Mouse (Mus musculus): Measurements from ENCODE around the gene Krit1. TPM values are rescaled to one million over a fixed set of nuclear protein-coding genes. Genes with fewer than 3 reads are reported as not detected.
A peak's percentile ranks its signal among the peaks of the same experiment; 100 is the strongest.
"Not testable (repeated sequence)": the region's sequence is repeated elsewhere in the genome, so short reads cannot be mapped to it uniquely, and the experiment has no call there.

Gene Krit1
- polyA plus RNA-seq (2015; fragmentation: Nextera tagmentation; extraction: Ambion mirVana): 44.6 and 48.8 TPM in 2 replicates

DNA sequence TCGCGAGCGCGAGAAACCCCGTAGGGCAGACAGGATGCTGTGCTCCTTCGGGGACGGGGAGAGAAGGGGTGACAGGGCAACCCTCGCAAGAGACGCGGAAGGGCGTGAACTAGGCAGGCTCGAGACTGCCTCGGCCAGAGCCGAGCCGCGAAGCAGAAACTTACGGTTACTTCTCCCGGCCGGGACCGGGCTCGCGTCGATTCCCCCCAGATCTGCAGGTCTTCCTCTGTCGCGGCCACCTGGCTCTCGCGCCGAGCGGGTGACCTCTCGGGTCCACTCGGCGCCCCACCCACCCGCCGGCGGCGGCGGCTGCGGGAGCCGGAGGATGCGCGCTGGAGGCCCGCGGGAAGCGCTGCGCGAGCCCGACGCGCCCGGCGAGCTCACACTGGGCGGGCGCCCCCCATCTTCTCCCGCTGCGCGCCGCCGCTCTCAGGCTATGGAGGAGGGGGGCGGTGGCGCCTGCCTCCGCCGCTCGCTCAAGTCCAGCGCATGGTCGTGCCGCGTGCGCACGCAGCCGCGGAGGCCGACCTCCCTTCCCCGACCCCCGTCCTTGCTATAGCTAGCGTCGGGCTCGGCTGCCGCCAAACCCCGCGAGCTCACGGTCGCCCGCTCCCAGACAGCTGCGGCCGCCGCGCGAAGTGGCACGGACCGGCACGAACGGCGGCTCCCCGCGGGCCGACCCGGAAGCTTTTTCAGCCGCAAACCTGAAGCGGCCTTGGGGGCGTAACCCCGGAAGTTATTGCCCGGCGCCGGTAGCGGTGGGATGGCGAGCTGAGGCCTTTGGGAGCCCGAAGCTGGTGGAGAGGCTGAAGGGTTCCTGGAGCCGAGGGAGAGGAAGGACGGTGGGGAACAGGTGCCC is at the start of gene Krit1, which contains the start of gene Ankib1:
Gene Krit1 (plus strand): TSS at position 752 of the 859 bp plus-strand sequence.
Gene Ankib1 (minus strand): TSS at position 493 of the 859 bp plus-strand sequence.
- H3K27me3 ChIP-seq (ENCODE audit: insufficient read depth, low read length): no peaks in the 10 kb centered on the region
- H3K9ac ChIP-seq (replicated peaks; ENCODE audit: low read length): peak within 1 kb of the TSS; percentile 88
- H3K9me3 ChIP-seq (ENCODE audit: low read length): no peaks in the 10 kb centered on the region
- peak within 1 kb of the TSS; percentile 85 for H3K27ac ChIP-seq (ENCODE audit: low read length)
- H3K4me1 ChIP-seq (ENCODE audit: insufficient read depth, low read length): peaks cover 5% of the 10 kb centered on the region; the same call in 1 of the 2 replicates
- ATAC-seq (ENCODE audit: low FRiP score, low TSS enrichment): peak; percentile 96
- no peaks in the 10 kb centered on the region for H3K36me3 ChIP-seq (ENCODE audit: insufficient read depth, low read length)
- under 1% methylated on average over 96 of the region's 109 CpGs for WGBS
- H3K4me2 ChIP-seq (replicated peaks; ENCODE audit: low read depth, low read length): peak within 1 kb of the TSS; percentile 93
- peak within 1 kb of the TSS; percentile 89 for H3K4me3 ChIP-seq (ENCODE audit: low read length)

DNA sequence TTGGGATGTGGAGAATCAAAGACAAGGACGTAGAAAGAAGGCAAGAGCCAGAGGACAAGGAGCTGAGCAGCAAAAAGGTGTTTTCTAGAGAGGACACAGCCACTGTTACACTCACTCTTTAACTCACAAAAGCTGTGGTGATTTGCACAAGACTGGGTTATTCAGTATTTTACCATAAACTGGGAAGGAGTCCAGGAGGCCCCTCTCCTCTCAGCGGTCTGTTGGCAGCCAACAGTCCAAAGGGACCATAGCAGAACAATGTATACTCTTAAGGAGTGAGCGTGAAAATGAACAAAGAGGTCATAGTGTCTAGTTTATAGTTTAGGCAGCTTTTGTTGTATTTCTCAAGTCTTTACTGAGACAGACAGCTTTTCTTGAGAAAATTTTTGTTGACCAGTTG is 31.5 kb upstream of the Krit1 start:
- WGBS: 77% methylated on average over 3 of the region's 3 CpGs
- Histone ChIP-seq H3K4me1 (ENCODE audit: insufficient read depth, low read length) (no peaks in the 10 kb centered on the region), H3K9ac (replicated peaks; ENCODE audit: low read length) (no peak overlapping the region), H3K36me3 (ENCODE audit: insufficient read depth, low read length) (peaks cover 8% of the 10 kb centered on the region; the same call in 1 of the 2 replicates), H3K9me3 (ENCODE audit: low read length) (no peaks in the 10 kb centered on the region), H3K4me2 (replicated peaks; ENCODE audit: low read depth, low read length) (no peak overlapping the region), H3K27me3 (ENCODE audit: insufficient read depth, low read length) (no peaks in the 10 kb centered on the region), H3K27ac (ENCODE audit: low read length) (no peak overlapping the region), H3K4me3 (ENCODE audit: low read length) (no peak overlapping the region)
- ATAC-seq (ENCODE audit: low FRiP score, low TSS enrichment): no peak

DNA sequence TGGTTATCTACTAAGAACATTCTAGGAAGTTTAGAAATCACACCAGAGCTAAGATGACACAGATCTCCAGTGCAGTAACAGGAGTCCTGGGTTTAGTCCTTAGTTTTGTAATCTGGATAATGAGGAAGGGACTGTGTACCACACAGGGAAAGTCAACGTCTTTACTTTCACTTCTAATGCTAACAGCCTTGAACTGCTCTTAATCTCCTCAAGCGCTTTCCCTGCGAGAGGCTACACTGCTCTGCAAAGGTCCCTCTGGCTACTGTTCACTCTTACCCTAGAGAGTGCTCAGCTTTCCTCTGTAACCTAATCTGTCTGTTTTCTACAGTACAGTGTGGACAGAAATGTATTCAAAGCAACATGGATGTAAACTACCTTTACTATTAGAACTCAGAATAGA is 31.0 kb upstream of the Krit1 start:
- H3K9ac ChIP-seq (replicated peaks; ENCODE audit: low read length): no peak overlapping the region
- H3K27ac ChIP-seq (ENCODE audit: low read length): no peak overlapping the region
- peaks cover 8% of the 10 kb centered on the region; the same call in 1 of the 2 replicates for H3K36me3 ChIP-seq (ENCODE audit: insufficient read depth, low read length)
- H3K4me1 ChIP-seq (ENCODE audit: insufficient read depth, low read length): no peaks in the 10 kb centered on the region
- H3K9me3 ChIP-seq (ENCODE audit: low read length): no peaks in the 10 kb centered on the region
- H3K4me2 ChIP-seq (replicated peaks; ENCODE audit: low read depth, low read length): no peak overlapping the region
- no peaks in the 10 kb centered on the region for H3K27me3 ChIP-seq (ENCODE audit: insufficient read depth, low read length)
- no peak for ATAC-seq (ENCODE audit: low FRiP score, low TSS enrichment)
- WGBS: 65% methylated on average over 3 of the region's 3 CpGs
- no peak overlapping the region for H3K4me3 ChIP-seq (ENCODE audit: low read length)

- Histone ChIP-seq H3K9me3 (ENCODE audit: low read length) (no peaks in the 10 kb centered on the region), H3K27me3 (ENCODE audit: insufficient read depth, low read length) (no peaks in the 10 kb centered on the region), H3K27ac (ENCODE audit: low read length) (no peak overlapping the region), H3K9ac (replicated peaks; ENCODE audit: low read length) (no peak overlapping the region), H3K4me1 (ENCODE audit: insufficient read depth, low read length) (no peaks in the 10 kb centered on the region), H3K36me3 (ENCODE audit: insufficient read depth, low read length) (no peaks in the 10 kb centered on the region), H3K4me3 (ENCODE audit: low read length) (no peak overlapping the region), H3K4me2 (replicated peaks; ENCODE audit: low read depth, low read length) (no peak overlapping the region)
- ATAC-seq (ENCODE audit: low FRiP score, low TSS enrichment): no peak
Measured at GRCm38 (mm10) chr5:3782670-3783069, 20.3 kb upstream of the Krit1 start.

DNA sequence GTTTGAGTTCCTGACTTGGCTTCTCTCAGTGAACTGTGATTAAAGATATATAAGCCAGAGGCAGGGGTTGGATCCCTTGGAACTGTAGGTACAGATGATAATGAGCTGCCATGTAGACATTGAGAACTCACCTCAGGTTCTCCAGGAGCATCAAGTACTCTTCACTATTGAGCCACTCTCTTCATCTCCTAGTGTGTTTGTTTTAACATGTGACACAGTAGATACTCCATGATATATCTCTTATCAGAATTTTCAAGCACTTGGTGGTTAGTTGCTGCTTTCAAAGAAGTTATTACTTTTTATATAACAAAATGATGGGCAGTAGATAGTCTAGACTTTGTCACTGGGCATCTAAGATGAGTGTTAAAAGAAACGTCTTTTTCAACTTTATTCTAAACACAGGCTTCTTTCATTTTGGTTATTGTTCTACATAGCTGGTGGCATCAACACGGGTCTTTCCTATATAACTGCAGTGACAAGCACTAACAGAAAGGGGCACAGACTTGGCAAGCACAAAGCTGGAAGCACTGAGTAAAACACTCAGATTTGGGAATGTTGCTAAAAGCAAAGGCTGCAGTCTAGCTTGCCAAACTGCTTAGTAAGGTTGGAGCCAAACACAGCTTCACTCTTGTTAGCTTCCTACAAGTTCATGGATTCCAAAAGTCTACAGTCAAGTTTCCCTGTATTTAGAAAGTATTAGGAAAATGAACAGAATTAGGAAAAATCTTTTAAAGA is 18.9 kb upstream of the Krit1 start:
- H3K27me3 ChIP-seq (ENCODE audit: insufficient read depth, low read length): no peaks in the 10 kb centered on the region
- H3K36me3 ChIP-seq (ENCODE audit: insufficient read depth, low read length): no peaks in the 10 kb centered on the region
- 97% methylated on average over 2 of the region's 2 CpGs for whole genome bisulfite sequencing
- no peaks in the 10 kb centered on the region for H3K9me3 ChIP-seq (ENCODE audit: low read length)
- no peak for ATAC-seq (ENCODE audit: low FRiP score, low TSS enrichment)
- H3K4me2 ChIP-seq (replicated peaks; ENCODE audit: low read depth, low read length): no peak overlapping the region
- H3K27ac ChIP-seq (ENCODE audit: low read length): no peak overlapping the region
- no peak overlapping the region for H3K4me3 ChIP-seq (ENCODE audit: low read length)
- no peaks in the 10 kb centered on the region for H3K4me1 ChIP-seq (ENCODE audit: insufficient read depth, low read length)
- H3K9ac ChIP-seq (replicated peaks; ENCODE audit: low read length): no peak overlapping the region

- H3K9ac ChIP-seq (replicated peaks; ENCODE audit: low read length): no peak overlapping the region
- ATAC-seq (ENCODE audit: low FRiP score, low TSS enrichment): no peak
- no peaks in the 10 kb centered on the region for H3K36me3 ChIP-seq (ENCODE audit: insufficient read depth, low read length)
- H3K4me2 ChIP-seq (replicated peaks; ENCODE audit: low read depth, low read length): no peak overlapping the region
- H3K9me3 ChIP-seq (ENCODE audit: low read length): no peaks in the 10 kb centered on the region
- H3K4me3 ChIP-seq (ENCODE audit: low read length): no peak overlapping the region
- no peaks in the 10 kb centered on the region for H3K27me3 ChIP-seq (ENCODE audit: insufficient read depth, low read length)
- WGBS: 70% methylated on average over 1 of the region's 1 CpGs
- H3K27ac ChIP-seq (ENCODE audit: low read length): no peak overlapping the region
- H3K4me1 ChIP-seq (ENCODE audit: insufficient read depth, low read length): no peaks in the 10 kb centered on the region
Measured at GRCm38 (mm10) chr5:3784751-3785496, 18.1 kb upstream of the Krit1 start.

- H3K4me2 ChIP-seq (replicated peaks; ENCODE audit: low read depth, low read length): no peak overlapping the region
- H3K9me3 ChIP-seq (ENCODE audit: low read length): no peaks in the 10 kb centered on the region
- H3K9ac ChIP-seq (replicated peaks; ENCODE audit: low read length): no peak overlapping the region
- H3K4me1 ChIP-seq (ENCODE audit: insufficient read depth, low read length): no peaks in the 10 kb centered on the region
- H3K36me3 ChIP-seq (ENCODE audit: insufficient read depth, low read length): no peaks in the 10 kb centered on the region
- WGBS: 80% methylated on average over 4 of the region's 4 CpGs
- H3K4me3 ChIP-seq (ENCODE audit: low read length): no peak overlapping the region
- H3K27me3 ChIP-seq (ENCODE audit: insufficient read depth, low read length): no peaks in the 10 kb centered on the region
- no peak for ATAC-seq (ENCODE audit: low FRiP score, low TSS enrichment)
- no peak overlapping the region for H3K27ac ChIP-seq (ENCODE audit: low read length)
Measured at GRCm38 (mm10) chr5:3787548-3787947, 15.4 kb upstream of the Krit1 start.

DNA sequence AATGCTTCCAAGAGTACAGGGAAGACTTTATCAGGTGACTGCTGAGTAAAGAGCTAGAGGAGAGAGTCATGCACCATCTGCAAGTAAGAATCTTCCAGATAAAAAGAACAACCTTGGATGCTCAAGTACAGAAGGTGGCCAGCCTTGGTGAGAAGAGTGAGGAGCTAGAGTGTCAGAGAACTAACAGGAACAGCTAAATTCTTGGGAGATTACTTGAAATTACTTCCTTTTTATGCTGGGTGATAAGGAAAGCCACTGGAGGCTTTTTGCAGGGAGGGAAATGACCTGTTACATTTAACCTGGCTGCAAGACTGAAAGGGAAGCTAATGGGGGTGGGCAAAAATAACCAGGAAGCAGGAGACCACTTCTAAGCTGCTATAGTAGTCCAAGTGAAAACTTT is 11.9 kb upstream of the Krit1 start:
- Histone ChIP-seq H3K4me3 (ENCODE audit: low read length) (no peak overlapping the region), H3K27ac (ENCODE audit: low read length) (no peak overlapping the region), H3K9me3 (ENCODE audit: low read length) (no peaks in the 10 kb centered on the region), H3K36me3 (ENCODE audit: insufficient read depth, low read length) (no peaks in the 10 kb centered on the region), H3K4me2 (replicated peaks; ENCODE audit: low read depth, low read length) (no peak overlapping the region), H3K9ac (replicated peaks; ENCODE audit: low read length) (no peak overlapping the region), H3K27me3 (ENCODE audit: insufficient read depth, low read length) (no peaks in the 10 kb centered on the region), H3K4me1 (ENCODE audit: insufficient read depth, low read length) (no peaks in the 10 kb centered on the region)
- no peak for ATAC-seq (ENCODE audit: low FRiP score, low TSS enrichment)

GRCm38 (mm10) chr5:3797101-3797500 is 5.9 kb upstream of the Krit1 start:
- WGBS: 94% methylated on average over 2 of the region's 2 CpGs
- H3K4me2 ChIP-seq (replicated peaks; ENCODE audit: low read depth, low read length); ATAC-seq (ENCODE audit: low FRiP score, low TSS enrichment); H3K4me3 ChIP-seq (ENCODE audit: low read length); H3K9ac ChIP-seq (replicated peaks; ENCODE audit: low read length); H3K27me3 ChIP-seq (ENCODE audit: insufficient read depth, low read length); H3K9me3 ChIP-seq (ENCODE audit: low read length); H3K27ac ChIP-seq (ENCODE audit: low read length); H3K36me3 ChIP-seq (ENCODE audit: insufficient read depth, low read length); H3K4me1 ChIP-seq (ENCODE audit: insufficient read depth, low read length): not testable (repeated sequence)
